ENCODE assay signal across 8 mouse cellular contexts in genomic region chr6:118197440-118197975, GRCm38 (mm10). TPM values are rescaled to one million over a fixed set of nuclear protein-coding genes. Genes with fewer than 3 reads are reported as not detected.
A peak's percentile ranks its signal among the peaks of the same experiment; 100 is the strongest.
DNase-seq lines count a peak whose midpoint lies in the region; ATAC-seq lines count a peak whose summit lies in the region.

Ret (minus strand) TSS chr6:118197718.

- 1% methylated on average over 26 of the region's 26 CpGs for WGBS in liver, embryonic 11.5 days
- WGBS in embryonic facial prominence, embryonic 11.5 days: under 1% methylated on average over 26 of the region's 26 CpGs
- under 1% methylated on average over 26 of the region's 26 CpGs for WGBS in hindbrain, embryonic 16.5 days
- WGBS in neural tube, embryonic 14.5 days: under 1% methylated on average over 26 of the region's 26 CpGs

- no peak within 1 kb of the TSS for H3K27ac ChIP-seq in liver, embryonic 11.5 days (ENCODE audit: low read depth, low read length)
- no peak within 1 kb of the TSS for H3K27ac ChIP-seq in embryonic facial prominence, embryonic 11.5 days (replicated peaks; ENCODE audit: low read depth, low read length)
- peak within 1 kb of the TSS; percentile 32; the same call in 1 of the 2 replicates for H3K27ac ChIP-seq in hindbrain, embryonic 16.5 days (ENCODE audit: low read depth, low read length)
- peak within 1 kb of the TSS; percentile 34; the same call in 1 of the 2 replicates for H3K27ac ChIP-seq in neural tube, embryonic 14.5 days (ENCODE audit: low read depth, low read length)

- no peak for DNase-seq in liver, embryonic 11.5 days (ENCODE audit: low spot score)
- no peak for DNase-seq in liver
- DNase-seq in embryonic facial prominence, embryonic 11.5 days (ENCODE audit: low spot score): no peak
- DNase-seq in adrenal gland, postnatal 25 days: no peak
- no peak for DNase-seq in adrenal gland, adult 18-20 months (ENCODE audit: low spot score in 2 of 2)
- DNase-seq in kidney, postnatal 14 days: no peak

- H3K4me3 ChIP-seq in liver, embryonic 11.5 days (ENCODE audit: low read depth, low read length): peak within 1 kb of the TSS; percentile 56
- peak within 1 kb of the TSS; percentile 61 for H3K4me3 ChIP-seq in embryonic facial prominence, embryonic 11.5 days (ENCODE audit: low read depth, low read length)
- peak within 1 kb of the TSS; percentile 80 for H3K4me3 ChIP-seq in hindbrain, embryonic 16.5 days (ENCODE audit: low read length)
- peak within 1 kb of the TSS; percentile 72 for H3K4me3 ChIP-seq in neural tube, embryonic 14.5 days (ENCODE audit: low read depth, low read length)

- peak within 1 kb of the TSS; percentile 85 for H3K4me2 ChIP-seq in liver, embryonic 11.5 days
- H3K4me2 ChIP-seq in embryonic facial prominence, embryonic 11.5 days (ENCODE audit: low read depth, low read length): peak within 1 kb of the TSS; percentile 100
- peak within 1 kb of the TSS; percentile 83 for H3K4me2 ChIP-seq in hindbrain, embryonic 16.5 days (ENCODE audit: low read length)
- H3K4me2 ChIP-seq in neural tube, embryonic 14.5 days (ENCODE audit: low read depth, low read length): peak within 1 kb of the TSS; percentile 99

- H3K9me3 ChIP-seq in liver, embryonic 11.5 days (ENCODE audit: control insufficient read depth, low read length): no peaks in the 10 kb centered on the region
- no peaks in the 10 kb centered on the region for H3K9me3 ChIP-seq in embryonic facial prominence, embryonic 11.5 days (replicated peaks; ENCODE audit: control insufficient read depth, low read length)
- no peaks in the 10 kb centered on the region for H3K9me3 ChIP-seq in hindbrain, embryonic 16.5 days (ENCODE audit: control insufficient read depth, low read length)
- H3K9me3 ChIP-seq in neural tube, embryonic 14.5 days (ENCODE audit: control insufficient read depth, low read length): no peaks in the 10 kb centered on the region

- H3K9ac ChIP-seq in liver, embryonic 11.5 days (ENCODE audit: low read depth, low read length): no peak within 1 kb of the TSS
- H3K9ac ChIP-seq in embryonic facial prominence, embryonic 11.5 days (replicated peaks; ENCODE audit: low read length): peak within 1 kb of the TSS; percentile 32
- H3K9ac ChIP-seq in hindbrain, embryonic 16.5 days (ENCODE audit: low read depth, low read length): peak within 1 kb of the TSS; percentile 75
- H3K9ac ChIP-seq in neural tube, embryonic 14.5 days (replicated peaks; ENCODE audit: low read depth, low read length): peak within 1 kb of the TSS; percentile 63

- peaks cover 71% of the 10 kb centered on the region for H3K27me3 ChIP-seq in liver, embryonic 11.5 days (replicated peaks; ENCODE audit: control insufficient read depth, insufficient read depth, low read length)
- H3K27me3 ChIP-seq in embryonic facial prominence, embryonic 11.5 days (ENCODE audit: control insufficient read depth, insufficient read depth, low read length): peaks cover 40% of the 10 kb centered on the region
- peaks cover 14% of the 10 kb centered on the region for H3K27me3 ChIP-seq in hindbrain, embryonic 16.5 days (replicated peaks; ENCODE audit: control insufficient read depth, insufficient read depth, low read length)
- peaks cover 12% of the 10 kb centered on the region for H3K27me3 ChIP-seq in neural tube, embryonic 14.5 days (ENCODE audit: control insufficient read depth, insufficient read depth, low read length)

- no peak for ATAC-seq in liver, embryonic 11.5 days (replicated peaks; ENCODE audit: low FRiP score)
- ATAC-seq in embryonic facial prominence, embryonic 11.5 days (replicated peaks; ENCODE audit: insufficient number of reproducible peaks, low FRiP score, low TSS enrichment, low read depth): no peak
- peak; percentile 27 for ATAC-seq in hindbrain, embryonic 16.5 days
- ATAC-seq in neural tube, embryonic 14.5 days (ENCODE audit: low read depth): peak; percentile 38

- H3K4me1 ChIP-seq in liver, embryonic 11.5 days (replicated peaks; ENCODE audit: control insufficient read depth, insufficient read depth, low read length): no peaks in the 10 kb centered on the region
- peaks cover 4% of the 10 kb centered on the region; the same call in 1 of the 2 replicates for H3K4me1 ChIP-seq in embryonic facial prominence, embryonic 11.5 days (ENCODE audit: control insufficient read depth, insufficient read depth, low read length)
- peaks cover 5% of the 10 kb centered on the region; the same call in 1 of the 2 replicates for H3K4me1 ChIP-seq in hindbrain, embryonic 16.5 days (ENCODE audit: control insufficient read depth, insufficient read depth, low read depth, low read length)
- H3K4me1 ChIP-seq in neural tube, embryonic 14.5 days (ENCODE audit: control insufficient read depth, insufficient read depth, low read length): peaks cover 5% of the 10 kb centered on the region; the same call in 1 of the 2 replicates

- H3K36me3 ChIP-seq in liver, embryonic 11.5 days (ENCODE audit: control insufficient read depth, insufficient read depth, low read length): no peaks in the 10 kb centered on the region
- no peaks in the 10 kb centered on the region for H3K36me3 ChIP-seq in embryonic facial prominence, embryonic 11.5 days (replicated peaks; ENCODE audit: control insufficient read depth, insufficient read depth, low read depth, low read length)
- no peaks in the 10 kb centered on the region for H3K36me3 ChIP-seq in hindbrain, embryonic 16.5 days (ENCODE audit: control insufficient read depth, insufficient read depth, low read length)
- H3K36me3 ChIP-seq in neural tube, embryonic 14.5 days (ENCODE audit: control insufficient read depth, insufficient read depth, low read length): no peaks in the 10 kb centered on the region

RNA-seq across cellular contexts. Expression of gene Ret, which starts in this region (rescaled TPM):
- polyA plus RNA-seq in liver, embryonic 11.5 days (2014; fragmentation: Nextera tagmentation; extraction: Ambion mirVana): 0.91 and 0.95 TPM in 2 replicates
- polyA plus RNA-seq in embryonic facial prominence, embryonic 11.5 days (2014; fragmentation: Nextera tagmentation; extraction: Ambion mirVana): 1.6 and 1.8 TPM in 2 replicates
- 17.6 and 19.1 TPM in 2 replicates for polyA plus RNA-seq in hindbrain, embryonic 16.5 days (2015; fragmentation: Nextera tagmentation; extraction: Ambion mirVana)
- polyA plus RNA-seq in neural tube, embryonic 14.5 days (2014; fragmentation: Nextera tagmentation; extraction: Ambion mirVana): 22.5 and 36.3 TPM in 2 replicates
- 2.2 and 2.9 TPM in 2 replicates for total RNA-seq in adrenal gland, postnatal 25 days (2021)
- total RNA-seq in adrenal gland, adult 18-20 months (2021): 1 to 10 TPM; 1.9 to 4.3 TPM

Comparison
In these comparisons a context has a peak if more than half of its experiments do, and no peak if none do; other contexts are left out.
1. ATAC-seq: peak in hindbrain, embryonic 16.5 days (single experiment) and neural tube, embryonic 14.5 days (single experiment); none in liver, embryonic 11.5 days (single experiment) and embryonic facial prominence, embryonic 11.5 days (single experiment).
2. H3K27ac ChIP-seq: peak in hindbrain, embryonic 16.5 days (single experiment) and neural tube, embryonic 14.5 days (single experiment); none in liver, embryonic 11.5 days (single experiment) and embryonic facial prominence, embryonic 11.5 days (single experiment).
3. Peak in every context shown above with its lines, with median percentiles within 50 percentile points of each other: H3K4me2 ChIP-seq and H3K4me3 ChIP-seq.